Mouse (Mus musculus) retina, postnatal 1 day (tissue): Measurements from ENCODE around the gene Arl13b.

Experiments
- DNase-seq: peaks from one replicate; pipeline ENCODE4 v3.0.0-alpha.2; 2012

Arl13b gene

GRCm38 (mm10) chr16:62846498-62847312, at the start of gene Arl13b:
Gene Arl13b (minus strand): TSS chr16:62847040.
- DNase-seq: peak; percentile 99

- no peak for DNase-seq
Measured at GRCm38 (mm10) chr16:62895824-62896223, 49.0 kb upstream of the Arl13b start.

GRCm38 (mm10) chr16:62874065-62874464, 27.2 kb upstream of the Arl13b start:
- no peak for DNase-seq

GRCm38 (mm10) chr16:62873180-62873579, 26.3 kb upstream of the Arl13b start:
- no peak for DNase-seq

- peak; percentile 63 for DNase-seq
Measured at GRCm38 (mm10) chr16:62872688-62873117, 25.9 kb upstream of the Arl13b start.

GRCm38 (mm10) chr16:62861455-62861854, 14.6 kb upstream of the Arl13b start:
- no peak for DNase-seq

GRCm38 (mm10) chr16:62860140-62860539, 13.3 kb upstream of the Arl13b start:
- DNase-seq: no peak

GRCm38 (mm10) chr16:62858018-62858417, 11.2 kb upstream of the Arl13b start:
- no peak for DNase-seq

GRCm38 (mm10) chr16:62857498-62857897, 10.7 kb upstream of the Arl13b start:
- no peak for DNase-seq

- no peak for DNase-seq
Measured at GRCm38 (mm10) chr16:62856273-62856672, 9.4 kb upstream of the Arl13b start.

GRCm38 (mm10) chr16:62855385-62855784, 8.5 kb upstream of the Arl13b start:
- DNase-seq: no peak

GRCm38 (mm10) chr16:62854191-62855068, 7.6 kb upstream of the Arl13b start, which contains the start of gene Pros1:
Gene Pros1 (plus strand): TSS chr16:62854307.
- peak; percentile 80 for DNase-seq

- DNase-seq: peak; percentile 33
Measured at GRCm38 (mm10) chr16:62853611-62854126, 6.8 kb upstream of the Arl13b start.

- DNase-seq: peak; percentile 32
Measured at GRCm38 (mm10) chr16:62852464-62853252, 5.8 kb upstream of the Arl13b start.

GRCm38 (mm10) chr16:62845341-62845740, 1.5 kb downstream of the Arl13b start:
- DNase-seq: no peak

- DNase-seq: no peak
Measured at GRCm38 (mm10) chr16:62834016-62834735, 12.7 kb downstream of the Arl13b start.

GRCm38 (mm10) chr16:62832481-62832880, 14.4 kb downstream of the Arl13b start:
- DNase-seq: peak; percentile 80

GRCm38 (mm10) chr16:62832027-62832426, 14.8 kb downstream of the Arl13b start:
- DNase-seq: no peak

GRCm38 (mm10) chr16:62826156-62827001, 20.5 kb downstream of the Arl13b start:
- peak; percentile 68 for DNase-seq

GRCm38 (mm10) chr16:62822472-62822871, 24.4 kb downstream of the Arl13b start:
- DNase-seq: no peak

GRCm38 (mm10) chr16:62814491-62814890, 32.3 kb downstream of the Arl13b start, which contains the start of gene Stx19:
Gene Stx19 (plus strand): TSS chr16:62814676.
- no peak for DNase-seq
